Mouse (Mus musculus) layer of hippocampus, postnatal 10 days (tissue): ENCODE results near the gene Rsrp1. TPM values are rescaled to one million over a fixed set of nuclear protein-coding genes. Genes with fewer than 3 reads are reported as not detected.
"Not testable (repeated sequence)": the region's sequence is repeated elsewhere in the genome, so short reads cannot be mapped to it uniquely, and the experiment has no call there.

Experiments
- DNase-seq, 2 experiments: peaks; one replicate each; pipeline ENCODE4 v3.0.0; 2021; ENCODE audit warnings: low spot score in 2 of 2
- long read RNA-seq: library from polyadenylated mRNA; stranded (forward); transcript quantifications from one replicate; pipeline ENCODE4 v2.0.0, GENCODE M21; 2023
- total RNA-seq, 2 experiments: library from RNA; stranded (reverse); gene quantifications; 2 replicates each; pipeline ENCODE4 v1.2.3; 2021

Gene Rsrp1
- 100 to 1,000 TPM; 245 to 279 TPM for total RNA-seq
- long read RNA-seq, transcript Rsrp1-201 (5 exons, 1,749 nt): minor isoform, 26 of 312 reads
- long read RNA-seq, transcript Rsrp1-204 (4 exons, 3,051 nt): major isoform, 214 of 312 reads
- long read RNA-seq, partial matches to known transcripts: 18 of 312 reads
- long read RNA-seq, other reads (novel, unspliced or antisense): 49 of 312 reads

- peak; percentile 96 to 98 for DNase-seq
Measured at GRCm38 (mm10) chr4:134923258-134924018, at the start of gene Rsrp1. Rsrp1 (plus strand) TSS chr4:134923592.

GRCm38 (mm10) chr4:134876171-134876570 lies 47.2 kb upstream of the Rsrp1 start:
- DNase-seq: no peak

- peak; percentile 77 to 83 for DNase-seq
Measured at GRCm38 (mm10) chr4:134879410-134879981, 43.9 kb upstream of the Rsrp1 start.

- DNase-seq: peak in 1 of 2 experiments; percentile 25
Measured at GRCm38 (mm10) chr4:134880041-134880440, 43.4 kb upstream of the Rsrp1 start.

DNA sequence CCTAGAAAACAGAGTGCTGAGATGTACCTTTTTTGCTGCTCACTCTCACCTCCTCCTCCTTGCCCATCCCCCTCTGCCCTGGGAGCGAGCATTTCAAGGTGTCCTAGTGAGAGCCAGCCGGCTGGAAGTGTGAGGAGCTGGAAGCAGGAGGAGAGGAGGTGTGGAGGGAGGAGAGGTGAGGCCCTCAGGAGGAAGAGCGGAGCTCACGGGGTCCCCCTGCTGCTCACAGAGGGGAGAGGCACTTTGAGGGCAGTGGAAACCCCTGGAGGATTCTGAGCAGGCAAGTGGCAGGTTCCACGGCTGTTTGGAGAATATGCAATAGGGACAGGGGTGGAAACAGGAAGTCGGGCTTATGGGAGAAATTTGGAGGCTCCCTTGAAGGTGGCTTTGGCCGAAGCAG lies 40.1 kb upstream of the Rsrp1 start:
- peak in 1 of 2 experiments; percentile 15 for DNase-seq

- no peak for DNase-seq
Measured at GRCm38 (mm10) chr4:134883808-134884207, 39.6 kb upstream of the Rsrp1 start.

DNA sequence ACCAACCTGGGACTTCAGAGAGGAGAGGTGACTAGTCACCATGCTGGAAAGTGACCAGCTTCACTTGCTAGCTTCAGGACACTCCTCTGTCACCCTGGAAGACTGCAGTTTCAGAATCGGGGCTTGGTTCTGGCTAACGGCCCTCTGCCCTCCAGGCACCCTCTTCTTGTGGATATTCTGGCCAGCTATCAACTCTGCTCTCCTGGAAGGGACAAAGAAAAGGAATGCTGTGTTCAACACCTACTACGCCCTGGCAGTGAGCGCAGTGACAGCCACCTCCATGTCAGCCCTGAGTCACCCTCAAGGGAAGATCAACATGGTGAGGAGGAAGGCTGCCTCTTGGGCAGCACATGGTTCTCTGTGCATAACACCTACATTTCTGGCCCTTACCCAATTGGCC lies 39.0 kb upstream of the Rsrp1 start:
- DNase-seq: no peak

DNA sequence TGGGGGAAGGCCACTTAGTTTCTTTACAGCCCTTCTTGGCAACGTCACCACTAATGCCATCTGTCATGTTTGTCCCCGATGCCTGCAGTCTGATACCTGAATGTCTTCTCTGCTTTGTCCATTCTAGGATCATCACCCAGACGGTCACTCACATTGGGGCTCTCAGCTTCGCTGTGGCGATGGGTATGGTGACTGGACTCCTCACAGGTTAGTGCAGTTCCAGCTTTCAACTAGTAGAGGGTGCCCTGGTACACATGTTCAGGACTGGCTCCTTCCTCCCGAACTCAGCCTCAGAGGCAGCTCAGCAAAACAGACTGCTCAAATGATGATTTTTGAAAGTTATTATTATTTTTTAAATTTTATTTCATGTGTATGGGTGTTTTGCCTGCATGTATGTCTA lies 31.3 kb upstream of the Rsrp1 start:
- DNase-seq: peak; percentile 61 to 66

GRCm38 (mm10) chr4:134897256-134897655 lies 26.1 kb upstream of the Rsrp1 start:
- DNase-seq: no peak

DNA sequence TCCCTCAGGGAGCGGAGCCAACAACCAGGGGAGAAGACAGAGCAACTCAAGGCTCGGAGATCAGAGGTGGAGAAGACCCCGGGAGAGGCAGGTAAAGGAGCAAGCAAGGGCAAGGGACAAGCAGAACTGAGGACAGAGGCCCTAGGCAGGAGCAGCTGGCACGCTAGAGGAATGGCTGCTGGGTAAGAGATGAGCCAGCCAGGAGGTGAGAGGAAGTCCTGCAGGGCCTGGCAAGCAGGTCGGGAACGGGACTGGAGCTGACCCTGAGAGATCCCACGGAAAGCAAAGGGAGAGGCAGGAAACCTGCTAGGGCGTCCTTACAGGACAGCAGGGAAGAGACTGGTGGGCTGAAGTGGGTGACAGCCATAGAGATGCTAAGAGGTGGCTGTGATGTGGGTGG lies 22.3 kb upstream of the Rsrp1 start:
- no peak for DNase-seq

DNA sequence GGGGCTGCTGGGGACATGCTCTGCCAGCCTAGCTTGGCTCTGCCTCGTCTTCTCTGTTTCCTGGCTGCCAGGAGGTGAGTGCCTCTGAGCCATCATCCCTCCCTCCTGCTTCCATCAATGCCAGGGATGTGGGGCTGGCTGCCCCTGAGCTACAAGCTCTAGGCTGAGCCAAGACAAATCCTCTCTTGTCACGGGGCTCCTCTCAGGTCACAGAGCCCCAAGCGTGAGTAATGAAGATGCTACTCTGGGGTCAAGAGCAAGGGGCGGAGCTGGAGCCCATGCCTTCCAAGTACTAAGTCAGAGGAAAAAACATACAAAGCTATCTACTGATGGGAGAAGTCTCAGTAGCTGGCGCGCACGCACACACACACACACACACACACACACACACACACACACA lies 20.3 kb upstream of the Rsrp1 start:
- DNase-seq: no peak

GRCm38 (mm10) chr4:134911406-134911805 lies 12.0 kb upstream of the Rsrp1 start:
- DNase-seq: not testable (repeated sequence)

DNA sequence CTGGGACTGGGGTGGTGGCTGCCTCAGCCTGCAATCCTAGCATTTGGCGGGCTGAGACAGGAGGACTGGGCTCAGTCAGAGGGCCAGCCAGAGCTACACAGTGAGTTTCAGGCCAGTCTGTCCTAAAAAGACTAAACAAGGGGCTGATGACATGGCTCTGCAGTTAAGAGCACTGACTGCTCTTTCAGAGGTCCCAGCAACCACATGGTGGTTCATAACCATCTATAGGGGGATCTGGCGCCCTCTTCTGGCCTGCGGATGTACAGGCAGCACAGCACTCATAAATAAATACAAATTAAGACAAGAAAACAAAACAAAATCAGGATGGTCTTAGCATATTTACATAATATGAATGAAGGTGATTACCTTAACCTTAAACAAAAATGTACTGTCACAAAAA lies 10.0 kb upstream of the Rsrp1 start:
- peak; percentile 73 to 75 for DNase-seq

DNA sequence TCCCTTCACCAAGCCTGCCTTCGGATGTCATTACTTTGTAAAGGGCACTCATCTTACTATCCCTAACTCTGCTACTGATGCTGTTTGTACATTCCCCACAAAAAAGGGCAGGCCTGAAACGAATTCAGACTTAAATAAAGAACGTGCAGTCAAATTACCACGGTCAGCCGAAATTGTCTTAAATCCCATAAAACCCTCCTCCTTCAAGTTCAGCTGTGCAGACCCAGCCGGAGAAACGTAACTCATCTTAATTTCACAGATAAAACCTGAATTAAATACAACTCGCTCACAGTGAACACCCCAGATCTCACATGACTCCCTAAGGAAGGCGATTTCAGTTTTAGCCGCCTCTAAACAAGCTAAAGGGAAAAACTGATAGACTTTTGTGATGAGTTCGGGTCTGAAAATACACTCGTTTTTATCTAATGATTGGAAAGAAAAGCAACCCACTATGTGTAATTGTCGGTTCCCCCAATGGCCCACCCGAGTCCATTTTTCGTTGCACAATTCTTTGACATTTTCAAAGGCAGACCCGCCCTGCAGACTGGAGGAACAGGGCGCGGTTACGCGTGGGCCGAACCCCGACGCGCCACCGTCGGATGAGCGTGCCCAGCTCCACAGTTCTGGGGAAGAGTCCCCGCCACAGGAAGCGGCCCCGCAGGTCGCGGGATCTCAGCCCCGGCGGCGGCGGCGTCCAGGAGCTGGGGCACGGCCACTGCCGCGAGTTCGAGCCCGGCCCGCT lies 9.1 kb upstream of the Rsrp1 start:
- no peak for DNase-seq

GRCm38 (mm10) chr4:134914864-134915209 lies 8.6 kb upstream of the Rsrp1 start, which contains the start of gene Tmem50a:
Tmem50a (minus strand) TSS chr4:134915024.
- DNase-seq: peak; percentile 89 to 91

- DNase-seq: no peak
Measured at GRCm38 (mm10) chr4:134915223-134916050, 8.0 kb upstream of the Rsrp1 start.

DNA sequence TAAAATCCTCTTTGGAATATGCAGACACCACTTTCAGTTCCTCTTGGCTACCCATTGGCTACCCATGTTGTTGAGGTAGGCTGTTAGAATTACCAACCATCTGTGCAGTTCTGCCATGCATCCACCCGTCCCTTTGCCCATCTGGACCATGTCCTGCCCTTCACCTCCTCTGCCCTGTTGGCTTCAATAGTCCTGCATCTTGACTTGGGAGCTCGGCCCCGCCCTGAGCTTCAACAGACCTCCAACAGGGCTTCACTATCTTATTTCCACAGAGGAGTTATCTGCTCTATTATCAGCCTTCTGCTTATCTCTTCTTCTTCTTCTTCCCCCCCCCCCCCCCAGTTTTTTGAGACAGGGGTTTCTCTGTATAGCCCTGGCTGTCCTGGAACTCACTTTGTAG lies 6.2 kb upstream of the Rsrp1 start:
- no peak for DNase-seq

DNA sequence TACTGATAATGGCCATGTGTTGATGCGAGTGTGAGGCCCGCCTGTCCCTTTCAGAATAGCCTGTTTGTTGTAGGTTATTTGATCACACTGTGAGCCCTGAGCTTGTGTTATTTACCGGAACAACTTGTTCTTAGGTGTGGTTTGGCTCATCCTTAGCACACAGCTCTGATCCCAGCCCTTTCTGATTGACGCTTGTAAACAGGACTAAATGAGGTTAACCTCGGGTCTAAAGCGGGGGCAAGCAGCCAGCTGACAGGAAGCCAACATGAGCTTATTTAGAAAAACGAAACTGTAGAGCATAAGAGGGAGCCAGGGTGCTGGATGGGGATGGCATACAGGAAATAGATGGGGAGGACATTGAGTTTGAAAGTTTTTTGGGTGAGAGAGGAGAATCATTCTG lies 5.0 kb upstream of the Rsrp1 start:
- no peak for DNase-seq

DNA sequence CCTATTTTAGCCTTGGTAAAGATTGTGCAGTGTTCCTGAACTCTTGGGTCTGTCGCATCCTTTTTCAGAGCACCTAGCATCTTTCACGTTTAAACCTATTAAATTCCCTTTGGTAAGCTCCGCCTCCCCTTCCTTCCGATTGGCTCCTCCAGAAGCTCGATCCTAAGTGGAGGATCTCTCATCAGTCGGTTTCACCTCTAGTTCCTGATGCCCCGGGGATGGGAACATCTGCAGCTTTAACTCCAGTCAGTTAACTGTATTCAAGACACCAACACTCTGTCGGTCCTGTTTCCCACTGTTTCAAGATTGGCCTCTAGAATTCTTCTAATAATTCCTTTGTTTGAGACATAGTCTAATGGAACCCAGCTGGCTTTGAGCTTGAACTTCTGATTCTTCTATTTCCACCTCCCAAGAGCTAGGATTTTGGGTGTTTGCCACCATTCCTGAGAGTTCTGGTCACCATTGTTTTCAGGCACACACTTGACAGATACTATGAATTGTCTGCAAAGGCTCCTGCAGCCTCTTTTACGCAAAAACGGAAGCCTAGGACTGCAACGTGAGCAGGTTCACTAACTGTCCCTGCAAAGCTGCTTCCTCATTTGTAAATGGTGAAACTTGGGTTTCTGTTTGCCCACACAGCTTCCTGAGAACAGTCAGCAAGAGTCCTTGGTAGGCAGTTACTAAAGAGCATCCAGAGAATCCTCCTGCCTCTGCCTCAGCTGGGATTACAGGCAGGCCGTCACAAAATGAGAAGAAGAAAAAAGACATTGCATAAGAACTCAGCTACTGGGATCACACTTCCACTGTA lies 3.5 kb upstream of the Rsrp1 start:
- no peak for DNase-seq

DNA sequence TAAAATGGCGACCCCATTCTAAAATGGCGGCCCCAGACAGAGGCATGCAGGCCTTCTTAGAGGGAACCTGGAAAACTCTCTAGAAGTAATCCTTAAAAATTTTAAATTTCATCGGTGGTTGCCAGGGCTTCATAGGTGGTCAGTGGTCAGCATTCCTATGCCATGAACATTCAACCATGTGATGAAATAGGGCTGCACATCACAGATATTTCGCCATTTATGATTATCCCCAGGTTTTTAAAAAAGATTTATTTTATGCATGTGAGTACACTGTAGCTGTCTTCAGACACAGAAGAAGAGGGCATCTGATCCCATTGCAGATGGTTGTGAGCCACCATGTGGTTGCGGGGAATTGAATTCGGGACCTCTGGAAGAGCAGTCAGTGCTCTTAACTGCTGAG lies 2.8 kb upstream of the Rsrp1 start:
- DNase-seq: no peak
